Mouse (Mus musculus): ENCODE results near the gene Foxp1.

GRCm38 (mm10) chr6:99453763-99454520 lies 68.6 kb downstream of the Foxp1 start:
- TF ChIP-seq EP300 (IDR thresholded peaks at IDR 0.05) = no peak
- no peak for TF ChIP-seq CTCF (IDR thresholded peaks at IDR 0.05)
